Mouse (Mus musculus): Measurements from ENCODE around the gene Zfp966.
"Not testable (repeated sequence)": the region's sequence is repeated elsewhere in the genome, so short reads cannot be mapped to it uniquely, and the experiment has no call there.

Gene Zfp966

GRCm38 (mm10) chr2:175931000-175931399, at the start of gene Zfp966:
Gene Zfp966, minus strand, starts transcription at chr2:175931100.
- DNase-seq: not testable (repeated sequence)

GRCm38 (mm10) chr2:175965031-175965430, 34.1 kb upstream of the Zfp966 start, which contains the start of gene Gm2026:
Gene Gm2026, plus strand, starts transcription at chr2:175965331.
- DNase-seq: not testable (repeated sequence)

GRCm38 (mm10) chr2:175869024-175869423, 61.9 kb downstream of the Zfp966 start, which contains the start of gene Gm6710:
Gene Gm6710, plus strand, starts transcription at chr2:175869219.
- DNase-seq: not testable (repeated sequence)
